Mouse (Mus musculus) liver (tissue): ENCODE measurements around the gene Gm40193.
"Not testable (repeated sequence)": the region's sequence is repeated elsewhere in the genome, so short reads cannot be mapped to it uniquely, and the experiment has no call there.

Source experiments
- DNase-seq: peaks from one replicate; pipeline ENCODE4 v3.0.0-alpha.2; 2020; ENCODE audit warnings: mixed read lengths

The Gm40193 gene

DNA sequence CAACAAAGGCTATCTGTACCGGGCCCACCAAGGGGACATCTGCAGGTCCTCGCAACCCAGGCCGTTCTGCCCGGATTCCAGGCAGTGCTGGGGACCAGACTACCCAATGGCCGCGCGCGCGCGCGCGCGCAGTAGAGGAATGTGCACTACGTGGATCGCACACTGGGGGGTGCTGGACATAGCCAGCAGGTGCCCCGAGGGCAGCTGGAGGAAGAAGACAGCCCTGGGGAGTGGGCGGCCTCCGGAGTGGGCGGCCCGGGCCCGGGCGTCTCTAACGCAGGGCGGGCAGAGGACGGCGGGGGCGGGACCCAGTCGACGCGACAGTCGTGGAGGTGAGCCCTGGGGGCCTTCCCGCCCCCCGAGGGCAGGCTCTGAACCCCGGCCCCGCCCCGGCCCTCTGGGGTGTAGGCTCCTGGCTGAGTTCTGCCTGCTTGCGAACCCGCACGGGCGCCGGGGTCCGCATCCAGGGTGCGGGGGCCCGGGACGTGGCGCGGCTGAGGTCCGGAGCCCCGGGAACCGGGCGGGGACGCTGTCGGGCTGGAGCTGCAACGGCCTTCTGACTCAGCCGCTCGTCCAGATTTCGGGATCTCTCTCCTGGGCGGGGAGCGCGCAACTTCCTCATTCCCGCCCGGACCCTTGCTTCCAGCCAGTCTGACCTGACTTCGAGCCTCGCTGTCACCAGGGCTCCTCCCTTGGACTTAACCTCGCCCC lies 7.3 kb upstream of the Gm40193 start, which contains the start of gene Pld2:
Gene Pld2 (plus strand): TSS at position 188 of the 711 bp plus-strand sequence.
- peak; percentile 84 for DNase-seq

DNA sequence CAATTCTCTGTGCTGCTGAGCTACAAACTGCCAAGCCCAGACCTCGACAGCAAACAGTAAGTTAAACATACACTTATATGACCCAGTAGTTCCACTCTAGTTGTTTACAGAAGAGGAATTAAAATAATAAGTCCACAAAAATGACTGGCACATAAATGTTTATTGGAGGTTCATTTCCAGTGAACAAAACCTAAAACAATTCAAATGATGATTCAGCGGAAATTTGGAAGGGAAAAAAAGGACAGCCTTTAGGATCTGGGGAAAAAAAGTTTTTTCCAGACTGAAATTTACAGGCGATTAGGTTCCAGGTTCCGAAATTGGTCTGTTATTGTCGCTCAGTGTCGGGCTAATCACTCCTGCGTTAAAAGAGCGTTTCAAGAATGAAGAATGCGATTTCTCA lies 6.7 kb upstream of the Gm40193 start:
- no peak for DNase-seq

DNA sequence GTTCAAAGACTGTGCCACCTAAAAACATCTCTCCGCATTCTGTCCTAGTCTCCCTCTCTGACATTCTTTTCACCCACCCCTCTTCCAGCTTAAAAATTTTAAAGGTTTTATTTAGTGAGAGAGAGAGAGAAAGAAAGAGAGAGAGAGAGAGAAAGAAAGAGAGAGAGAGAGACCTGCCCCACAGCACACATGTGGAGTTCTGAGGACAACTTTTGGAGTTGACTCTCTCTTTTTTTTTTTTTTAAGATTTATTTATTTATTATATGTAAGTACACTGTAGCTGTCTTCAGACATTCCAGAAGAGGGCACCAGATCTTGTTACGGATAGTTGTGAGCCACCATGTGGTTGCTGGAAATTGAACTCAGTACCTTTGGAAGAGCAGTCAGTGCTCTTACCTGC lies 1.7 kb downstream of the Gm40193 start:
- not testable (repeated sequence) for DNase-seq

GRCm38 (mm10) chr11:70528610-70529009 lies 4.1 kb downstream of the Gm40193 start:
- no peak for DNase-seq

DNA sequence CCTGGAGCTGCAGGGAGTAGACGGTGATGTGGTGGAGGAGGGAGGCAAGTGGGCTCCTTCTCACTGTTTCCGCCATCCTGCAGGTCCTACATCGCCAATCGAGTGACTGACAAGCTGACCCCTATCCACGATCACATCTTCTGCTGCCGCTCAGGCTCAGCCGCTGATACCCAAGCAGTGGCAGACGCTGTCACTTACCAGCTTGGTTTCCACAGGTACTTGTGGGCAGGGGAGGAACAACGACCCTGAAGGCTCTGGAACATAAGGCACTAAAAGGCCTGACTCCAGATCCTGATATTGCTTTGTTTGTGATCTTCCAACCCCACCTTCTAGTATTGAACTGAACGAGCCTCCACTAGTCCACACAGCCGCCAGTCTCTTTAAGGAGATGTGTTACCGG lies 6.5 kb downstream of the Gm40193 start:
- DNase-seq: no peak

- no peak for DNase-seq
Measured at GRCm38 (mm10) chr11:70525726-70526125, 7.0 kb downstream of the Gm40193 start.

DNA sequence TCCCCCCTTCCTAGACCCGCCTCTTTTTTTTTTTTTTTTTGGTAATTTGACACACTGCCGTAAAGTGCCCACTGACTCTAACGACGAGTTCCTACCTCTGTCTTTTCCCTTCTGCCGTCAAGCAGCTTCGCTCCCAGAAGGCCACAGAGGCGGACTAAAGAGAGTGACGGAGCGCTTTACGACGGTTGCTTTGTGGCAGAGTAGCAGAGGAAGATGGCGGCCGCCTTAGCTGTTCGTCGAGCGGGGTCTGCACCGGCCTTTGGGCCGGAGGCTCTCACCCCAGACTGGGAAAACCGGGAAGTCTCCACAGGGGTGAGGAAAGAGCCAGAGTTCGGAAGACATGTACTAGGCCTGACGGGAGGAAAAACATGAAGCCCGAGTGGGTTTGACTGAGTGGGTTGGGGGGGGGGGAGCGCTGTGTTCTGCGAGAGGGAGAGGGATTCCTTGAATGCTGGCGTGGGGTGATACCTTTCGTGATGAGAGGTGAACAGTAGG lies 7.5 kb downstream of the Gm40193 start, which contains the start of gene Psmb6:
Gene Psmb6 (plus strand): TSS at position 184 of the 495 bp plus-strand sequence.
- peak; percentile 91 for DNase-seq

DNA sequence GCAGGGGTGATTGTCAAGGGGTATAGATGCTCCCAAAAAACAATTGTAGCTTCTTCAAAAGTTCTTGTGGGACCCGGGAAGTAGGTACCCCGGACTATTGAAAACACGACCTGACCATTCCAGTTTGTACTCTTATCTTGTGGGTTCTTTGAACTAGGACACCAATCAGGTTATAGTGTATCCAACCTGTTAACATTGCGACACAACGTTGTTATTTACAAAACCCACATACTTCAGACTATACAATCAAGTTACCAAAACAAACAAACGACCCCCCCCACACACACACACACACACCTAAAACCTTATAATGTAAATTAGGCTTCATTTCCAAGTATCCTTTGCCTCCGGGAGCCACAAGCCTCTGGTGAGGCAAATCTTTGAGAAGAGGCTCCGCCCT lies 8.0 kb downstream of the Gm40193 start:
- DNase-seq: no peak

- not testable (repeated sequence) for DNase-seq
Measured at GRCm38 (mm10) chr11:70523306-70523989, 9.3 kb downstream of the Gm40193 start.

GRCm38 (mm10) chr11:70520178-70520769 lies 12.5 kb downstream of the Gm40193 start:
- peak; percentile 26 for DNase-seq

GRCm38 (mm10) chr11:70518923-70519322 lies 13.8 kb downstream of the Gm40193 start, which contains the start of gene Gltpd2:
Gene Gltpd2 (plus strand): TSS chr11:70519196.
- DNase-seq: no peak

GRCm38 (mm10) chr11:70518436-70518835 lies 14.3 kb downstream of the Gm40193 start:
- DNase-seq: no peak

DNA sequence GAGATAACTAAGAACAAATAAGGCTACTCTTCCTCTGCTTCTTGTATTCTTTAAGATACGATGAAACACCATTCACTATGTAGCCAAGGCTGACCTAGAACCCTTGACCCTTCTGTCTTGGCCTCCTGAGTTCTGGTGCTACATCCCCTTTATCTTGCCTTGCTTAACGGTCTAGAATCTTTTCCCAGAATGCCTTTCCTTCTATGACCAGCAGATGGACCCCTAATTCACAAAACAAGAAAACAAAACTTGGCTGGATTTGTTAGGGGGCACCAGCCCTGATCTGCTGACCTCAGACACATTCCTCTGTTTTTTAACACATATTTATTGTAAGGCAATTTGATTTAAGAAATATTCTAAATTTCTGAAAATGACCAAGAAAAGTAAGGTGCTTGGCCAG lies 16.4 kb downstream of the Gm40193 start:
- no peak for DNase-seq

- no peak for DNase-seq
Measured at GRCm38 (mm10) chr11:70514288-70514687, 18.5 kb downstream of the Gm40193 start, which contains the start of gene Vmo1. Gene Vmo1 (minus strand): TSS chr11:70514616.

DNA sequence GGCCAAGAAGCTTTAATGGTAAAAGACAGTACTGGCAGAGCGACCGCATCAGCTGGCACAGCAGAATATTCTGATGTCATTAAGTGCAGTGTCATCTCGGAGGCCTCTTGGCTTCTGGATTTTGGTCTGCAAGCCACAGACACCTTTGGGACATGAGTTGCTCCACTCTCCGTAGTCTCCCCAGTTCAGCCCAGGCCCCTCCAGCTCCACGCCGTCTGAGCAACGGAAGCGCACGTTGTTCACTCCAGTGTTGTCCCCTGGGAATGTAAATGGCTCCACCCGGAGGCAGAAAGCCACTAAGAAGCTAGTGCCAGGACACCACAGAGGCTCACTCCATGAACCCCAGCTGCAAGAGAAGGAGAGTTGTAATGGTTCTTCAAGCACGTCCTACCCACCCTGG lies 19.2 kb downstream of the Gm40193 start:
- no peak for DNase-seq

DNA sequence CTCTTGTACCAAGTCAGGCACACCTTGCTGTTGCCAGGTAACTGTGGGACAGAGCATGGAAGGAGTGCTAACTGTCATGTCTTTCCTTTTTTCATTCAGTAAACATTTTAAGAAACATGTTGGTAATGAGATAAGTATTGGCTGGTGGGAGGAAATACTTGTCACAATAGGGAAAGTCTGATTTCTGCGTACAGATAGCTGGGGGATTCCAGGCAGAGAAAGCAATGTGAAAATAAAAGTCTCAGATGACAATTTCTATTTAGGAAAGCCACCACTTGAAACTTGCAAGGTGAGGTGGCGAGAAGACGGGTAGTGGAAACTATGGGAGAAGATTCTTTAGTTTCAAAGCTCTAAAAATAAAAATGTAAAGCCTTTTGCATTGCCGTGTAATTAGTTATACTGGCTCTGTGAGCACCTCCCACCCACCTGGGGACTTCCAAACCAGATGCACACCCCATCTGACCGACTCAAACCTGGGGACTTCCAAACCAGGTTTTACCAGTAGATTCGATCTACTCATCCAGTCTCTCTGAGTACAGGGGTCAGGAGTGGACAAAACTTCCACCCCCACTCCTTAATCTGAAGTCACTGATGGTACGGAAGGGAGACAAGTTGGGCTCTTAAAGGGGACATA lies 19.9 kb downstream of the Gm40193 start:
- no peak for DNase-seq

DNA sequence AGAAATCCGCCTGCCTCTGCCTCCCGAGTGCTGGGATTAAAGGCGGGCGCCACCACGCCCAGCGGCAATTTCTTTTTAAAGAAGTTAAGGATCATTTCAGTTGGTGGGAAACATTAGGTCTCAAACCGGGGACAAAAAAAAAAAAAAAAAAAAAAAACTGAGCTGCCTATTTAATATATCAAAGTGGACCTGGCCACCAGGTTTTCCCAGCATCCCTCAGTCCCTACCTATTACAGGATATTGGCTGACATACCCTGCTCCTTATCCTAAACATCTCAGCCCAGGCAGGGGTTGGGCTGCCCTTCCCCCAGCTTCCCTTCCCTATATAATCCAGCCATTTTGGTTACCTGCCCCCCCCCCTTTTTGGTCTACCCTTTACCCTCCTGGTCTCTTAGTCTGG lies 20.9 kb downstream of the Gm40193 start:
- no peak for DNase-seq

DNA sequence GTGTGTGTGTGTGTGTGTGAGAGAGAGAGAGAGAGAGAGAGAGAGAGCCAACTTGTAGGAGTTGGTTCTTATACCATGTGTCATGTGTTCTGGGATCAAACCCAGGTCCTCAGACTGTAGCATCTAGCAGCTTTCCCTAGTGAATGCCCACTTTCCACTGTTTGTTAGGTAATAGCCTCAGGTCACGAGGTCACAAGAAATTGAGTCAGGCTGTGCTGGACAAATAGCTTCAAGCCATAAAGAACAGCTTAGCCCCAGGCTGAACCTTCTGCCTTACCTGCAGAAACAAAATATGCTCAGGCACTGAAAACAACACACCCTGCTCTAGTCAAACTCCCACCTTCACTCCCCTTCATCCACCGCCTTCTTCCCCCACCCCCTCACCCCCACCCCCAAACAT lies 21.5 kb downstream of the Gm40193 start:
- DNase-seq: no peak

- peak; percentile 60 for DNase-seq
Measured at GRCm38 (mm10) chr11:70509753-70510564, 22.8 kb downstream of the Gm40193 start.

DNA sequence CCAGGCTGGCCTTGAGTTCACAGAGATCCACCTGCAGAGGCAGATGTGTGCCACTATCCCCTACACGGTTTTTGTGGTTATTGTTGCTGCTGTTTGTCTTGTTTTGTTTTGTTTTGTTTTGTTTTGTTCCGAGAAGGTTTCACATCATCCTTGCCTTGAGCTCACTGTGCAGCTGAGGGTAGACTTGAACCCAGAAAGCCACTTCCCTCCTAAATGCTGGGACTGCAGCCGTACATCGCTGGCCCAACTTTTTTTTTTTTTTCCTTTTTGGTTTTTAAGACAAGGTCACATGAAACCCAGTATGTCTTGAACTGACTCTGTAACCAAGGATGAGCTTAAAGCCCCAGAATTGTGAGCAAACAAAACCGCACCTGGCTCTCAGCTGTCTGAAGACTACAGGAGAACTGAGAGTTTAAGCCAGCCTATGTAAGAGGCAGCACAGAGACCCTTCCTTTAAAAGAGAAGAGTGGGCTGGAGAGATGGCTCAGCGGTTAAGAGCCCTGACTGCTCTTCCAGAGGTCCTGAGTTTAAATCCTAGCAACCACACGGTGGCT lies 25.7 kb downstream of the Gm40193 start:
- DNase-seq: no peak

DNA sequence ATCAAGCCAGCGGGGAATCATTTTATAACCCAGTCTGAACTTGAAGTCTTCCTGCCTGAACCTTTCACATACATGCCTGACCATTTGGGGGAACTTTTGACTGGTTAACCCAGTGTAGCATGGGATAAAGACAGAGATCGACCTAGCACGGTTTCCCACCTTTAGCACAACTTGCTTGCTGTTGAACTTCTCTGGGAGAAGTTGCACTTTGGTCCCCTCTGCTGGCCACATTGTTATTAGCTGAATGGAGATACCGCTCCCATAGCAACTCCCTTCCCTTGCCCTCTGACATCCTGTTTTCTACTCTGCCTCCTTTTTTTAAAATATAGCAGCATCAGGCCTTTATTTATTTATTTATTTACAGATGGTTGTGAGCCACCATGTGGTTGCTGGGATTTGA lies 26.4 kb downstream of the Gm40193 start:
- peak; percentile 67 for DNase-seq

GRCm38 (mm10) chr11:70504970-70505369 lies 27.8 kb downstream of the Gm40193 start, which contains the start of gene Tm4sf5:
Gene Tm4sf5 (plus strand): TSS chr11:70505244.
- peak; percentile 38 for DNase-seq
